Mouse (Mus musculus) brain, embryonic 18.5 days (tissue): Measurements from ENCODE around the gene Tnfsf8.

Experiments
- DNase-seq: peaks from one replicate; pipeline ENCODE4 v3.0.0-alpha.2; 2012; ENCODE audit warnings: low read depth, low spot score

Gene Tnfsf8

DNA sequence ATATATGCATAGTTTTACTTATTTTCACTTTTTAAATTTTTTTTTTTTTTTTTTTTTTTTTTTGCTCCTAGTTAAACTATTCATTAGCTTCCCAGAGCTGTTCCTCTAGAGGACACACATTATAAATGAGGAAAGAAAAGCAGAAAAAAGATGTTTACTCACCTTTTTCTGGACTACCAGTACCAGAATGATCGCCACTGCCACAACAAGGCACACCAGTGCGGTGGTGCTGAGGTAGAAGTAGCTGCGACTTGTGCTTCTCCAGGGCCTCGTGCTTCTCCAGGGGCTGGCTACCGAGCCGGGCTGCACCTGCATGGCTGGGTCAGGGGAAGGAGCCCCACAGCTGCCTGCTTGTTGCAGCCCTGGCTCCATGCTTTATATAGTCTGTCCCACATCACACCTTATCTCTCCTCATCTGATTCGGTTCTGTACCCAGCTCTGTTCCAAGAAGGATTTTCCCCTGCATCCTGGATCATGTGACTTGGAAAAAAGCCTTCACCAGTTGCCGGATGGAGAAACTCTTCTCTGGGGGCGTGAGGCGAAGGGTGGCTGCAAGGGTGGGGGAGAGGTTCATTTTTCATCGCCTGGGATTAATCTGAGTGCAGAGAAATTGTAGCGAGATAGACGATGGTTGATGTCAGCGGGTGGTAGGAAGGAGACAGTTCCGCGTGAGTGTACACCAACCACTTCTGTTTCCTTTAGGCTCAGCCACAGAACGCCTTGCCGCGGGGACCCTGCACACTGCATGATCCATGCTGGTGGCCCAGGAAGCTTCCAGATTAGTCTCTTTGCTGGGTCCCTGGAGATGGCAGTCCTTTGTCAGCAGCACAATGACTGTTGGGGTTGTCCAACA lies at the start of gene Tnfsf8:
Tnfsf8 (minus strand) TSS at position 660 of the 853 bp plus-strand sequence.
- DNase-seq = no peak

DNA sequence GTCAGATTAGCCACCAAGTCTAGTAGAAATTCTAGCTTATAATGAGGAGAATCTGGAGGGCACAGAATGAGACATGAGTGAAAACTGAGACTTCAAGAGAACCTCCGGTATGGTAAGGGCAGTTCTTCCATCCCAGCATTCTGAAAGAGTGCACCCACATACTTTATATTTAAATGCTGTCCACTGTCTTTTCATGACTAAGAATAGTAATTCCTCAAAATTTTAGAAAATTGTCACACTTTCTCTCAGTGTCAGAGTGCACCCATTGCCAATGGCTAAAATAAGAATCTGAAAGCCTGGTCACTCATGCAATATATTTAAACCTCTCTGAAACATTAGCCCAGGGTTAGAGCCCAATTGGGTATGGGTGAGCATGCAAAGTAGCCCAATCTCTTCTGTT lies 47.4 kb upstream of the Tnfsf8 start:
- no peak for DNase-seq

DNA sequence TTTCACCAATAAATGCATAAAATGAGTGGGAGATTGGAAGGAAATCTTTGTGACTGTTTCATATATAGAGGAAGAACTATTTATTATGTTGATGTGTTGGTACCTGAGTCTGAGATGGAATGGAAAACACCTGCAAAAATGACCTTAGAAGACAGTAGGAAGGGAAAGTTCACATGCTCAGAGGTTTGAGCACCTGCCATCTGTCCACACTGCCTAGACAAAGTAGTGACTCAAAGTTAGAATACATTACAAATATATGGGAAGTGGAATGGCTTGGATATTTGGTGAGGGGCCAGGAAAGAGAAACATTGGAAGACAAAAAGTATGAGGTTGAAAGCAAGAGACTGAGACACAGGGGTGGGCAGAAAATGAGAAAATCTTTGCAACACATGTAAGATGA lies 46.3 kb upstream of the Tnfsf8 start:
- DNase-seq = no peak

DNA sequence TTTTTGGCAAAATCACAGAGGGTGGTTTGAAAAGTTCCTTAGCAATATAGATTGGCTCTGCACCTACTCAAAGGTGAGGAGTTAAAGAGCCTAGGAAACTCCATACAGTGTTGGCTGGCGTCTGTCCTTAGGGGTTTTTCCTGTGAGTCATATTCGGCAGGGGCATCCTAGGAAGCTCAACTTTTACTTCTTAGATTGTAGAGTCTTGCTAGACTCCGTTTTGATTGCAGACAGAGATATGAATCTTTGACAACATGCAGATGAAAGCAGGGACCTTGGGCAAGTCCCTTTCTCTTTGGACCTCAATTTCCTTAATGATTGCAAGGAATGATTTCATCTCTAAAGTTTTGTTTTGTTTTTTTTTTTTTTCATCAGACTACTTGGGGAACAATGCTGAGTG lies 44.9 kb upstream of the Tnfsf8 start:
- DNase-seq = no peak

DNA sequence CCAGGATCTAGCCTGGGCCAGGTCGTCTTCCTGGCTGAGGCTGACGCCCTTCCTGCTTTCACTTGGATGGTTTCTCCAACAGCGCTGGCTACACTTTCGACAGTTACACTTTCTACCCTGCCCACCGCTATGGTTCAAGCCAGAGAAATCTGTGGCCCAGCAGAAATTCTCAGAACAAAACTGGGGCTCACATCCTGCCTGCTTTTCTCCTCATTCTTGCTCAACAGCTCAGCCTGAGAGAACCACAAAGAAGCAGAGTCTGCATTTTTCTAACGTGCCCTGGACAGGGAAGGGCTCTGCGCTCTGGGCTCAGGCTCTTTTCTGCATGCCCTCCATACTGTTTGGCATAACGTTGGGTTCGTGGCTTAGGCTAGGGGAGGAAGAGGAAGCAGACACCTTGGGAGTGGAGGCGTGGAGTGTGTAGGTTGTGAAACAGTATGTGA lies 38.0 kb upstream of the Tnfsf8 start:
- DNase-seq = no peak

DNA sequence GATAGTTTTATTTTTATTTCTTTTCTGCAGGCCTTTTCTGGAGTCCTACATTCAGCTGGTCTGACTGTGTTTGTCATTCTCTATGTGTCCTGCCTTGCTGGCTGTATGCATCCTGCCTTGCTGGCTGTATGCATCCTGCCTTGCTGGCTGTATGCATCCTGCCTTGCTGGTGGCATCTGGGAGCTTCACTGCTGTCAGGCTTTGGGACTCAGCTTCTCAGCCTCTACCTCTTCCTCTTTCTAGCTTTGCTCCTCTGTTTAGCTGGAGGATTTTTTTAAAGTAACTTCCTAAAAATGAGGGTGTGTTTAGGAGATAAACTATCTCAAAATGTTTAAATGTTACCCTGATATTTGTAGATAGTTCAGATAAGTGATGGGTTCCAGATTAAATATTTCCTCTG lies 36.0 kb upstream of the Tnfsf8 start:
- DNase-seq = no peak

DNA sequence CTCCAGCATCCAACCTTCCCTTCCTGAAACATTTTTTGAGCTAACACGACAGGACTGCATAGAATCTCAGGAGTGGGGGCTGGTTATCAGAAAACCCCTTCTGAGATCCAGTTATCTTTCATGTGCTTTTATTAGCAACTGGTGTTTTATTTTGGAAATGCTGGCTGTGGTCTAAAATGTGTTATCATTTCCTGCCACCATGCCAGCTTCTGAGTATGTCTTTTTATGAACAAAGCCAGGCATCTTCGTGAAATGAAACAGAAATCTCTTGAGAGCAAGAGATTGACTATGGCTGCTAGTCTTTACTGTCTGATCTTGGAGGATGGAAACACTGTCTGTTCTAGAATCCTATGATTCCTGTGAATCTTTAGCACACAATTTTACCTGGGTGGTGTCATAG lies 25.0 kb upstream of the Tnfsf8 start:
- DNase-seq = no peak

DNA sequence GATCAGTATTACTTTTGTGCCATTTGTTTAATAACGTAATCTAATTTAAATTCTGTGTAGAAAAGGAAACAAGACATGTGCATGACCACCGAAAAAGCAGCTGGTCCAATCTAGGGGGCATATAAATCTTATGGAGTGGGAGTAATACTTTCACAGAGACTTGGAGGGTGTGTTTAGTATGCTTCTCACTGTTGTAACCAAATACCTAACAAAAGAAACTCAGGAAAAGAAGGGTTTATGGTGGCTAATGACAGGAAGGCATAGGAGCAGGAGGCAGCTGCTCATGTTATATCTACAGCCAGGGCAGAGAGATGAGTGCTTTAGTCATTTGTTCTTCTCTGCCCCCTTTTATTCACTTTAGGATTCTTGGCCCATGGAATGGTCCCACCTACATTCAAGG lies 15.6 kb upstream of the Tnfsf8 start:
- no peak for DNase-seq

DNA sequence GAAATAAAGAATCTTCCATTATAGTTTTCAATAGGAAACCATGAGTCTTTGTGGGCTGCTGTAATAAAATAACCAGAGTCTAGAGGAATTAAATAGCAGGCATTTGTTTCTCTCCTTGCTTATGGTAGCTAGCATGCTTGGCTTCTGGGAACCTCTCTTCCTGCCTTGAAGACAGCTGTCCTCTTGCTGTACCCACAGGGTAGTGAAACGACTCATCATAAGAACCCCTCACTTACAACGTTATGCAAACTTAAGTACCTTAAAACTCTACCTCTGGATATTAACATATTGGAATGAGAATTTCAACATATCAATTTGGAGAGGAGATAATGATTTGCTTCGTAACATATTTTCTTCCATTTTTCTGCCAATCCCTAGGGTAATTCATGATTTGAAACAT lies 14.3 kb upstream of the Tnfsf8 start:
- DNase-seq = no peak

DNA sequence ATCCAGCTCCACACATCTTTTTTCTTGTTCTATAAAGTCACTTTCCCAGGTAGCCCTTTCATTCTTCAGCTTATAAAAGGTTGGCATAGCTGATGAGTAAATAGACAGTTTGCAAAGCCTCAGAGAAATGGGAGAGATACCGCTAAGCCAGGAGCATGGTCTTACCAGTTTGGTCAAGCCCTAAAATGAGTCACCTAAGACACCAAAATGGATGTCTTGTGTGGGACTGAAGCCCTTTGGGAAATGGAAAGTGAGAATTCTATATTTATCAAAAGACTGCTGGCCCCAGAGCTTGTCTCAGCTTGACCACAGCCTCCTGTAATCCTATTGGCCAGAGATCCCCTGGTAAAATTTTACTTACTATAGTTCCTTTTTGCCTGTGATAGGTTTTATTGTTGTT lies 9.5 kb upstream of the Tnfsf8 start:
- DNase-seq = no peak

DNA sequence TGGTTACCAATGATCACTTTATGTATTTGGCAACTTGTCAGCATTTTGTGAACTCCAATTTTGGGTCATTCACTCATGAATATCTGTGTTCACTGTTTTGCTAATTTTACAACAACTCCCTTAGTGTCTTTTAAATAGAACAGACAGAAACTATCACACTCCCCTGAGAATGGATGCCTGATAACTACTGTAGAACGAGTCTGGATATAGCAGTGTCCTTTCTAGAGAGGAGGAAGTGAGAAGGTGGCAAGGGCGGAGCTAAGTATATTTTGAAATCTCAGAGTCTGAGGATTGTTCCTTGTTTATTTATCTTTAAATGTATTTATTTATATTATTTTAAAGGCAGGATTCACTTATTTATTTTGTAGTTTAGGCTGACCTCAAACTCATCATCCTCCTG lies 7.6 kb upstream of the Tnfsf8 start:
- DNase-seq = no peak

DNA sequence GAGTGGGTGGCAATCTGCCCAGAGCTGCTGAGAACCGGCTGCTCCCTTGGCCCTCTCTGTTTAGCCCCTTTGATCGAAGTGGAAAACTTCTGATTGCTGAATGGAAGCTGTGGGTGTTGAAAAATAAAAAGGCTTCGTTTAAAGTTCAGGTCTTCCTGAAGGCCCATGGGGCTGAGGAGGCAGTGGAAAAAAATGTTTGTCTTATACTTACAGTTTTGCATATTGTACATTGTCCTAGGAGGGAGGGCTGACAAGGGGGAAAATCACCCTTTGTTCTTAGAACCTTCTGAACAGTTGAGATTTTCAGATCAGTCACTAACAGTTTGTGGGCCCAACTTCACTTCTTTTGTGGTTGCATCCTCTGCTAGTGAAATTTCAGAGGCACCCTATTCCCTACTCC lies 1.8 kb upstream of the Tnfsf8 start:
- no peak for DNase-seq

DNA sequence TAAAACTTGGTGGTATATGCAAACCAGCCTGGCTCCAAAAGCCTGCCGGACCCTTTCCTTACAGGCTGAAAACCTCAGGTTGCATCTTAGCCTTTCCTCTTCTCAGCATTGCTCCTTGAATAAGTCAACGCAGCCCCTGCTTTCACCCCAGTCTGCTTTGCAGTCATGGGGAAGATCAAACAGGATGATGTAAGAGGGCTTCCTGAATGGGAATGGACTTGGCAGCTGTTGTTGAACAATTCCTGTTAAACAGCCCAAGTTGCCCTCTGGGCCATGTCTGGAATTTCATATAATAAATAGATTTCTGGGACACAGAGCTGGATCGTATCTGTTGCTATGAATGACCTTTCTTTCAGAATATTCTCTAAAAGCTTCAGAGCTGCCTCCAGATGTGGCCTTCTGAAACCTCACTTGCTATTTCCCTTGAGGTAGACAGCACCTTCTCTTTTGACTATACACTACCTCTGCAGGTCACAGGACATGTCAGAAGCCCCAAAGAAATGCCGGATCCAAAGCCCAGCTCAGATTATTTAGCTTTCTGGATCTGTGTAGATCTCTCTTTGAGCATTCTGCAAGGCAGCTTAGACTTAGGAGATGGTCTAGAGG lies 1.0 kb upstream of the Tnfsf8 start:
- no peak for DNase-seq

DNA sequence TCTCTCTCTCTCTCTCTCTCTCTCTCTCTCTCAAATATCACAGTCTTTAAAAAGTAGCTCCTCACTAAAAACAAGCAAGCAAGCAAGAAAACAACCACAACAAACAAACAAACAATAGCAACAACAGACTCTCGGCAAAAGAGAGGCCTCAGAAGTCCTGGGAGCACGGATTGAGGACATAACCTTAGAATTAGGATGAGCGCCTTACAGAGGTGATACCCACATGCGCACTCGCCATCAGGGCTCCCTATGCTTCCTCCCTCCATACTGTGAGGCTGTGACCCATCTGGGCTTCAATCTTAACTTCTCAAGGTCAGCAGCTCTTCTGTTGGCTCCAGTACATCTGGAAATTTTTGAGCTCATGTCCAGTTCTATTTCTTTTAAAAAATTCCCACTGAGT lies 911 bp downstream of the Tnfsf8 start:
- DNase-seq = no peak

DNA sequence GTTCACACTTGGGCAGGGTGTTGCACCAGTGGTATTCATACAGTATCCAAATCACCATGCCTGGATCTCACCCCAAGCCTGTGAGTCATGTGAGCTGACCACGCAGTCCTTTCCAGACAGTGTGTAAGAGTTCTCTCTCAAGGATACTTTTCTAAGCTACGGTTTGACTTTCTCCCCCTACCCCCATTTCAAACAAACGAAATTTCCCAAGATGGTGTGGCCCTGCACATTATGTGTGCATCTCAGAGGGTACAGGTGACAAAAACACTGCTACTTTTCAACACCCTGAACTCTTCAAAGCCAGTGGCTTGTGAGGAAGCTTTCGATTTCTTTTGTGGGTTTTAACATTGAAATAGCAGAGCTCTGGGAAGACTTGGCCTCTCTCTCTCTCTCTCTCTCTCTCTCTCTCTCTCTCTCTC lies 1.4 kb downstream of the Tnfsf8 start:
- DNase-seq = no peak

DNA sequence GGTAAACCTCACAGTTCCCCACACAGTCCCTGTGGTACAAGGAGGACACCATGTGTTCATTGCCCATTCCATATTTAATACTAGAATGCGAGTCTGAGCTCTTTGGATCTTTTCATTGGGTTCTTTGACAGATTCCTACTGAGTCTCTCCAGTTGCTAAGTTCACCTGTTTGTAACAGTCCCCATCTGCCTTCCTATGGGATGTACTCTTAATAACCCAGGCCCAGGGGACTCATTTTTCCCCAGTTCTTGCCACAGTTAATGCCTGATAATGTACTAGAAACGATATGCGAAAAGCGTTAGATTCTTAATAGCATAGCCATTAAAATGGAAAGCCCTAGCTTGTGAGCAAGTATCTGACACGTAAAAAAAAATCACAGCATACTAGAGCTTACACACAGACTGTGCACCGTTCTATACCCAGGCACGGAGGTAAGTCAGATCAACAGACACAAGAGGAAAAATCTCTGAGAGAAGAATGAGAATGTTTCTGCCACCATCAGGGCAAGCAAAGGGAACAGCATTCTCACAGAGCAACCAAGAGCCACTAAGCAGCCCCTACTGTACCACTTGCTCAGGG lies 2.4 kb downstream of the Tnfsf8 start:
- DNase-seq = no peak

DNA sequence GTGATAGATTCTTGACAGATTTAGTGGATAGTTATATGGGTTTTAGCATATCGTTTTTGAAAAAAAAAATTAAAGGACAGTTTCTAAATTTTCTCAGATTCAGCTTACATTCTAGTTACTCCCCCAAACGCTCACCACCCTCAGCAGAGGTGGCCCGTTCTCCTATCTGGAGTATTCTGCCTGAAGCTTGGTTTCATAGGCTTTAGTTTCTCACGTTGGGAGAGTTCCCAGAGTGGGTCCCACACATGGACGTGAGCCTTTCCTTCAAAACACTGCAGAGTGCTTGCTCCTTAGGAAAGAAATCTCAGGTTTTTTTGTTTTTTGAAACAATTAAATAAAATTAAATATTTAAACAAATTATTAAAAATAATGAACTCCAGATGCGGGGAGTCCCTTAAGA lies 4.4 kb downstream of the Tnfsf8 start:
- no peak for DNase-seq

DNA sequence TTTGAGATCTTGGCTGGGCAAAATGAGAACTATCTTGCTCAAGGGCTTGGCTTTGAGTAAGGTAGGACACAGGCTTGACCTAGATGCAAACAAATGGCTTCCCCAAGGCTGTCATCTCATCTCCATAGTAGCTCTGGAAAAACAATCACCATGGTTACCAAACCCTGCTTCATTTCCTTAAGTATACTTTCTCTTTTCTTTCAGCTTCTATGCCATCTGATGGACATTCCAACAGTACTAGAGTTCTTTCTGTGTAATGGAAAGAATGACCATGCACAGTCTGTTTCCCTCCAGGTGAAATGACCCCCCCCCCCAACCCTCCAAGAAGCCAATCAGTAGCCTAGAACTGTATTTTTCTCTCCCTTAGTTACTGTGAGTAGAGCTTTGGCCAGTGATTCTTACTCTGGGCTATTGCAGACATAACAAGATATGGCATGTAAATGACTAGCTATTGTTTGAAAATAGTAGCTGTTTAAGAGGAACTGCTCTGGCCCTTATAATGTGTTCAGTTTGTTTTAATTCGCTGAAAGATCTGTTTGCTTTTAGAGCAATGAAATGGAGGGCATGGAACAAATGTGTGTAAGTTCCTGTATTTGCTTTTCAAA lies 7.3 kb downstream of the Tnfsf8 start:
- DNase-seq = no peak

DNA sequence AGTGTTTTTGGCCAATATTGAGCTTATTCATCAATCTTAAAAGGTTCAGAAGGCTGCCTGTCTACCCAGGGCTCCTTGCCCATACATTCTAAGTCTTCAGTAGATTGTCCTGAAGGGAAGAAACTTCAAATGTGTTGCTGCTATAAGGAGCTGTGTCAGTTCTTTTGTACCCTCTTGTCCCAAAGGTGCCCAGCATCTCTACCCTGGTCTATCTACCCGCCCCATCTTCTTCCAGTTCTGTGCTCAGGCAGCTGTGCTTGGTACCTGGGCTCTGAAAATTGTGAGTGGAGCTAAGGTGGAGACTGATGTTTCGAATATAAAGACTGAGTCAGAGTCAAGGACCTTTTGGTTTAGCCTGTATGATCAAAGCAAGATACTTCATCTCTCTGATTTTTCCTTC lies 11.1 kb downstream of the Tnfsf8 start:
- DNase-seq = no peak

DNA sequence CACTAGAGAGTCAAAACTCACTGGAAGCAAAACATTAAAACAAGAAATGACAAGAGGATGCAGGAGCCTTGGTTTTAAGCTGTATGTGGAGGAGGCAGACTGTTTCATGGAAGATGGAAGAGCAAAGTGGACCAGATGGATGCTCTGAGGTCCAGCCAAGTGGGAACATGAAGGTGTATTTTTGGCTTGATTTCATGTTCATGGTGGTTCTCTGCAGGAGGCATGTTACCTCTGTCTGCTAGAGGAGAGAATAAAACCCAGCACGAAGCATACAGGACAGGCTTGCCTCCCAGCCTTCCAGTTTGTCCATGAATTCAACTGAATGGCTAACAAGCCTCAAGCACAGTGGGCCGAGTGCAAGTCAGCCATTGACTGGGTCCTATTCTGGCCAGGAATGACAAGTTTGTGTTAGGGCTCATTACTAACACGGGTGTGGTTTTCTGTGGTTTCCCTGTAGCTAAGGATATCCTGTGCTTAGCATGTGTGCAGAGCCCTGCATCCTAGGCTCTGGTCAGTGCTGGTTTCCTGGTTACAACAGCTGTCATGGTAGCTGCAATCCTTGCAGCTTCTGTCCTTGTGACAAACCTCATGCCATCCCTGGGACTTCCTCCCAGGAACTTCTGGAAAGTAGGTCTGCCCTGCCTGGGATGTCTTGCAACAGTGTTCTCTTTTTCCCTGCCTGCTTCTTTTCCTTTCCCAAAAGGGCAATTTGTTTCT lies 14.1 kb downstream of the Tnfsf8 start:
- DNase-seq = no peak

DNA sequence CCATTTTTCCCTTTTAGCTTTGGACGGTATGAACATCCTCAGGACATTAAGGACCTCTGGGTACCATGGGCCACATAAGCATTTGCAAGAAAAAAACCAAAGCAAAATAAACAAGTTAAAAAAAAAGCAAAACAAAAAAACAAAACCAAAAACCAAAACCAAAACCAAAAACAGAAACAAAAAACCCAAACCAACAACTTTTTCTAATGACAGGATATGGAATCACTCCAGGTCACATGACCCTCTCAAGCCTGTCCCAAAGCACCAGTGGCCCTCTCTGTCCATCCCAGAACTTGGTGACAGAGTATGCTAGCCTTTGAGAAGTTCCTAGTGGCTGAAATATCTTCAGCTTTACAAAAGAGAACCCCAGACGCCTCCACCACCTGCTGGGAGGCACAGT lies 15.4 kb downstream of the Tnfsf8 start:
- DNase-seq = no peak

DNA sequence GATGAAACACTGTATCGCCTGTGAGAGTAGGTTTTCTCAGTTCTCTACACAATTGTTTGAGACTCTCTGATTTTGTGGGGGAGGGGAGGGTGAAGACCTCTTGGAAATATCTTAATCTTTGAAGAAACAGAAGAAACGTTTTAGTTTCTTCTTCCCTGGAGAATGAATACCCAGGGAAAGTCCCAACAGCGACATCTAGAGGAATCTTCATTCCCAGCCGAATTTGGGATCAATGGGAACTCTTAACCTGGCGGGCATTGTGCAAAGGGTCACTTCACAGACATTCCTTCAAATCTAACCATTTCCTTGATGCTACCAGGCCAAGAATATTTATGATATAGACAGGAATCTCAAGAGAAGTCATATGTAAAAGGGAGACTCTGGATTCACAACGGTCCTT lies 17.2 kb downstream of the Tnfsf8 start:
- DNase-seq = no peak
